Mouse (Mus musculus) midbrain, embryonic 11.5 days (tissue): ENCODE results near the gene Grip1. TPM values are rescaled to one million over a fixed set of nuclear protein-coding genes. Genes with fewer than 3 reads are reported as not detected.
"Not testable (repeated sequence)": the region's sequence is repeated elsewhere in the genome, so short reads cannot be mapped to it uniquely, and the experiment has no call there.

ENCODE experiments used
- ATAC-seq: fragments of 200-750 bp; cut with Nextera tagmentation; 2 replicates; pipeline ENCODE4 v1.8.0; 2017; ENCODE audit warnings: moderate TSS enrichment, moderate library complexity; ENCODE audit not compliant: low FRiP score
- DNase-seq: peaks from one replicate; pipeline ENCODE4 v3.0.0; 2015; ENCODE audit warnings: low spot score; ENCODE audit errors: missing footprints
- H3K27ac ChIP-seq: fragments of 300-500 bp; sonication (generic); 2 replicates; pipeline ENCODE4 v1.5.1; 2014; ENCODE audit warnings: low read depth, low read length
- H3K27me3 ChIP-seq: fragments of 300-500 bp; sonication (generic); 2 replicates; pipeline ENCODE4 v1.6.1; 2014; ENCODE audit warnings: mild to moderate bottlenecking, low read length, moderate library complexity, mixed read lengths; ENCODE audit not compliant: control insufficient read depth, insufficient read depth
- H3K36me3 ChIP-seq: fragments of 300-500 bp; sonication (generic); 2 replicates; pipeline ENCODE4 v1.6.1; 2014; ENCODE audit warnings: mild to moderate bottlenecking, low read length, moderate library complexity, mixed read lengths; ENCODE audit not compliant: control insufficient read depth, insufficient read depth
- H3K4me1 ChIP-seq: fragments of 300-500 bp; sonication (generic); 2 replicates; pipeline ENCODE4 v1.6.1; 2014; ENCODE audit warnings: low read length; ENCODE audit not compliant: control insufficient read depth, insufficient read depth
- H3K4me2 ChIP-seq: fragments of 300-500 bp; sonication (generic); 2 replicates; pipeline ENCODE4 v1.6.1; 2014; ENCODE audit warnings: mild to moderate bottlenecking, moderate library complexity
- H3K4me3 ChIP-seq: fragments of 300-500 bp; sonication (generic); 2 replicates; pipeline ENCODE4 v1.5.1; 2014; ENCODE audit warnings: low read depth, low read length
- H3K9ac ChIP-seq: fragments of 300-500 bp; sonication (generic); 2 replicates; pipeline ENCODE4 v1.6.1; 2014; ENCODE audit warnings: low read length
- H3K9me3 ChIP-seq: fragments of 300-500 bp; sonication (generic); 2 replicates; pipeline ENCODE4 v1.6.1; 2016; ENCODE audit warnings: low read length; ENCODE audit not compliant: control insufficient read depth
- WGBS: fragments of 180-500 bp; shearing (Covaris S2); extraction: QIAGEN DNeasy Blood & Tissue Kit; methylation state at CpG from one replicate; pipeline ENCODE4 v1.1.7; 2014; 5-methylcytosine and 5-hydroxymethylcytosine counted together
- polyA plus RNA-seq: library from polyadenylated mRNA; unstranded; fragments of >200 nt; fragmentation: Nextera tagmentation; extraction: Ambion mirVana; gene quantifications from 2 replicates; pipeline ENCODE4 v1.2.1, GENCODE M21; 2014

Gene Grip1
- polyA plus RNA-seq, 1 experiment from 2014 or later = 8.5 TPM

- peaks cover 3% of the 10 kb centered on the region; the same call in 1 of the 2 replicates for H3K36me3 ChIP-seq
- no peaks in the 10 kb centered on the region for H3K9me3 ChIP-seq
- no peak overlapping the region for H3K9ac ChIP-seq
- no peak for DNase-seq
- H3K27me3 ChIP-seq = no peaks in the 10 kb centered on the region
- 92% methylated on average over 12 of the region's 12 CpGs for WGBS
- no peak overlapping the region for H3K4me3 ChIP-seq
- H3K27ac ChIP-seq = no peak overlapping the region
- H3K4me2 ChIP-seq = no peak overlapping the region
- H3K4me1 ChIP-seq = no peaks in the 10 kb centered on the region
- ATAC-seq = no peak
Measured at GRCm38 (mm10) chr10:120092548-120092947, 638.9 kb downstream of the Grip1 start.

- no peak overlapping the region for H3K27ac ChIP-seq
- no peaks in the 10 kb centered on the region for H3K27me3 ChIP-seq
- no peak for ATAC-seq
- 0 out of 2 replicates have a peak, but pooled peaks cover 3% of the 10 kb centered on the region for H3K36me3 ChIP-seq
- no peak overlapping the region for H3K4me3 ChIP-seq
- 95% methylated on average over 9 of the region's 9 CpGs for WGBS
- DNase-seq = no peak
- H3K4me2 ChIP-seq = no peak overlapping the region
- H3K9ac ChIP-seq = no peak overlapping the region
- H3K4me1 ChIP-seq = no peaks in the 10 kb centered on the region
- no peaks in the 10 kb centered on the region for H3K9me3 ChIP-seq
Measured at GRCm38 (mm10) chr10:120095136-120095535, 641.5 kb downstream of the Grip1 start.

- H3K36me3 ChIP-seq = 0 out of 2 replicates have a peak, but pooled peaks cover 3% of the 10 kb centered on the region
- no peak overlapping the region for H3K27ac ChIP-seq
- 97% methylated on average over 5 of the region's 5 CpGs for WGBS
- no peak overlapping the region for H3K9ac ChIP-seq
- no peak for DNase-seq
- H3K9me3 ChIP-seq = no peaks in the 10 kb centered on the region
- no peak for ATAC-seq
- H3K4me1 ChIP-seq = no peaks in the 10 kb centered on the region
- H3K4me3 ChIP-seq = no peak overlapping the region
- no peak overlapping the region for H3K4me2 ChIP-seq
- no peaks in the 10 kb centered on the region for H3K27me3 ChIP-seq
Measured at GRCm38 (mm10) chr10:120095716-120096115, 642.1 kb downstream of the Grip1 start.

- Histone ChIP-seq H3K4me1 (no peaks in the 10 kb centered on the region), H3K4me2 (no peak overlapping the region), H3K27me3 (no peaks in the 10 kb centered on the region), H3K4me3 (no peak overlapping the region), H3K27ac (no peak overlapping the region), H3K36me3 (0 out of 2 replicates have a peak, but pooled peaks cover 3% of the 10 kb centered on the region), H3K9me3 (no peaks in the 10 kb centered on the region), H3K9ac (no peak overlapping the region)
- WGBS = 88% methylated on average over 5 of the region's 5 CpGs
- no peak for DNase-seq
- no peak for ATAC-seq
Measured at GRCm38 (mm10) chr10:120097564-120097963, 643.9 kb downstream of the Grip1 start.

- 87% methylated on average over 1 of the region's 1 CpGs for WGBS
- no peaks in the 10 kb centered on the region for H3K4me1 ChIP-seq
- H3K27ac ChIP-seq = no peak overlapping the region
- no peak overlapping the region for H3K4me3 ChIP-seq
- no peak for ATAC-seq
- H3K9me3 ChIP-seq = no peaks in the 10 kb centered on the region
- no peak overlapping the region for H3K4me2 ChIP-seq
- no peak for DNase-seq
- no peaks in the 10 kb centered on the region for H3K27me3 ChIP-seq
- no peak overlapping the region for H3K9ac ChIP-seq
- no peaks in the 10 kb centered on the region for H3K36me3 ChIP-seq
Measured at GRCm38 (mm10) chr10:120100806-120101205, 647.2 kb downstream of the Grip1 start.

- Histone ChIP-seq H3K9ac (peak overlapping the region; percentile 72; the same call in 1 of the 2 replicates), H3K27me3 (no peaks in the 10 kb centered on the region), H3K36me3 (no peaks in the 10 kb centered on the region), H3K4me2 (peak overlapping the region; percentile 80), H3K27ac (no peak overlapping the region), H3K4me1 (no peaks in the 10 kb centered on the region), H3K9me3 (no peaks in the 10 kb centered on the region), H3K4me3 (peak overlapping the region; percentile 68)
- WGBS = 78% methylated on average over 3 of the region's 3 CpGs
- ATAC-seq (no peak), DNase-seq (peak; percentile 85)
Measured at GRCm38 (mm10) chr10:120111691-120112319, 658.2 kb downstream of the Grip1 start.

- peak within 1 kb of the TSS; percentile 80 for H3K4me2 ChIP-seq
- DNase-seq (peak; percentile 100), ATAC-seq (peak; percentile 100)
- no peaks in the 10 kb centered on the region for H3K4me1 ChIP-seq
- H3K27ac ChIP-seq = no peak within 1 kb of the TSS
- no peaks in the 10 kb centered on the region for H3K36me3 ChIP-seq
- WGBS = 2% methylated on average over 55 of the region's 55 CpGs
- no peaks in the 10 kb centered on the region for H3K27me3 ChIP-seq
- H3K9ac ChIP-seq = peak within 1 kb of the TSS; percentile 72
- H3K4me3 ChIP-seq = peak within 1 kb of the TSS; percentile 68
- no peaks in the 10 kb centered on the region for H3K9me3 ChIP-seq
Measured at GRCm38 (mm10) chr10:120112507-120113396, 659.1 kb downstream of the Grip1 start, which contains the start of gene Helb. TSS of gene Helb (minus strand) at chr10:120112987.

GRCm38 (mm10) chr10:120113482-120113881 lies 659.9 kb downstream of the Grip1 start:
- 76% methylated on average over 9 of the region's 9 CpGs for WGBS
- ATAC-seq, H3K36me3 ChIP-seq, H3K27ac ChIP-seq, H3K27me3 ChIP-seq, DNase-seq, H3K4me1 ChIP-seq, H3K9ac ChIP-seq, H3K9me3 ChIP-seq: not testable (repeated sequence)
- Histone ChIP-seq H3K4me3 (peak overlapping the region; percentile 68; the same call in 1 of the 2 replicates), H3K4me2 (peak overlapping the region; percentile 80)

- no peak overlapping the region for H3K27ac ChIP-seq
Measured at GRCm38 (mm10) chr10:120113980-120114379, 660.4 kb downstream of the Grip1 start.

More at GRCm38 (mm10) chr10:120113980-120114379, 660.4 kb downstream of the Grip1 start:
- ATAC-seq = no peak
- Histone ChIP-seq H3K4me1 (no peaks in the 10 kb centered on the region), H3K4me2 (no peak overlapping the region), H3K27me3 (no peaks in the 10 kb centered on the region), H3K36me3 (no peaks in the 10 kb centered on the region), H3K9ac (no peak overlapping the region), H3K9me3 (no peaks in the 10 kb centered on the region), H3K4me3 (no peak overlapping the region)
- DNase-seq = no peak
- WGBS = 84% methylated on average over 6 of the region's 6 CpGs
